Mouse (Mus musculus) CH12.LX (cell line): ENCODE data around the gene Nup205.

ENCODE experiments used
- CTCF ChIP-seq, 2 experiments: IDR thresholded peaks in 1 of 2; conservative IDR thresholded peaks in 1 of 2; 2 replicates each; pipeline ENCODE4 v1.5.1; 2011 to 2012; ENCODE audit warnings: low read depth in 2 of 2, low read length in 2 of 2, improper control_type of control experiment in 1 of 2, inconsistent platforms in 1 of 2, mild to moderate bottlenecking in 1 of 2, moderate library complexity in 1 of 2
- HCFC1 ChIP-seq: IDR thresholded peaks from 2 replicates; pipeline ENCODE4 v1.6.1; 2012; ENCODE audit warnings: low read depth, mild to moderate bottlenecking, inconsistent platforms, low read length, improper control_type of control experiment
- ZKSCAN1 ChIP-seq: IDR thresholded peaks from 2 replicates; pipeline ENCODE4 v1.6.1; 2012; ENCODE audit warnings: low read depth, inconsistent platforms, low read length, improper control_type of control experiment, borderline replicate concordance

DNA sequence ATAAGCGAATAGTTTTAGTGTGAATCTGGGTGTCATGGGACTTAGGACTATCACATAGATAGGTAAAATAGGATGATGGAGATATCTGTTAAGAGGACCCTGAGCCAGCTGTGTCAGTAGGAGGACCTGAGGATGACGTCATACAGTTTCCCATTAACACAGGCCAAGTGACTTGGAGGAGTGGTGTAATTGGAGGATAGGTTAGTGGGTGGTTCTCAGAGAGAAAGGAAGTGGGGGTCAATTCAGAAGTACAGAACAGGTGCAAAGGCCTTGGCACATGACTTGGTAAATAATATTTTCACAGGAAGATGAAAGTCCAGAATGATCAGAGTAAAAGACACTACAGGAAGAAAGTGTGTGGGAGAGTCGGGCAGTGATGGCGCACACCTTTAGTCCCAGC, 4.0 kb upstream of the Nup205 start:
- TF ChIP-seq CTCF (conservative IDR thresholded peaks at IDR 0.05 in 1 of 2, IDR thresholded peaks at IDR 0.05 in 1 of 2; ENCODE audit: low read depth in 2 of 2, low read length in 2 of 2) (no peak), ZKSCAN1 (no peak), HCFC1 (no peak)
